Mouse (Mus musculus) bone marrow, adult 2 months (tissue): ENCODE data around the gene Slc30a2. TPM values are rescaled to one million over a fixed set of nuclear protein-coding genes. Genes with fewer than 3 reads are reported as not detected.

Source experiments
- H3K27ac ChIP-seq: fragments of 200-500 bp; 2 replicates; pipeline ENCODE4 v1.5.1; 2012; ENCODE audit warnings: low read depth, mild to moderate bottlenecking, control low read depth, inconsistent platforms, low read length; ENCODE audit not compliant: control insufficient read depth, poor library complexity, insufficient read depth
- H3K4me1 ChIP-seq: fragments of 200-500 bp; 2 replicates; pipeline ENCODE4 v1.6.1; 2011; ENCODE audit warnings: low read length; ENCODE audit not compliant: control insufficient read depth, insufficient read depth
- H3K4me3 ChIP-seq: fragments of 200-500 bp; replicated peaks from 2 replicates; pipeline ENCODE3; 2011; ENCODE audit warnings: mild to moderate bottlenecking, low read depth, low read length, control low read depth; ENCODE audit not compliant: control insufficient read depth
- CTCF ChIP-seq: fragments of 200-500 bp; IDR thresholded peaks from 2 replicates; pipeline ENCODE4 v1.5.1; 2011; ENCODE audit warnings: low read length, control low read depth; ENCODE audit not compliant: control insufficient read depth, insufficient read depth
- POLR2A ChIP-seq: fragments of 200-500 bp; IDR thresholded peaks from 2 replicates; pipeline ENCODE4 v1.6.1; 2011; ENCODE audit warnings: low read depth, mild to moderate bottlenecking, control low read depth, low read length, borderline replicate concordance; ENCODE audit not compliant: control insufficient read depth
- WGBS: fragments of 180-500 bp; shearing (Covaris S2); methylation state at CpG from one replicate; pipeline ENCODE4 v1.1.7; 2018; 5-methylcytosine and 5-hydroxymethylcytosine counted together
- polyA plus RNA-seq: library from polyadenylated mRNA; stranded (reverse); fragments of >200 nt; gene quantifications from 2 replicates; pipeline ENCODE4 v1.2.4, GENCODE M21; 2011; ENCODE audit warnings: low replicate concordance; ENCODE audit not compliant: missing spikeins, insufficient read depth, insufficient read length

The Slc30a2 gene
- polyA plus RNA-seq, 1 experiment: 4.0 TPM

GRCm38 (mm10) chr4:134392595-134392994, 49.6 kb downstream of the Slc30a2 start:
- WGBS: 25% methylated on average over 8 of the region's 8 CpGs
- TF ChIP-seq CTCF: no peak
- TF ChIP-seq POLR2A: no peak
- H3K4me1 ChIP-seq: no peaks in the 10 kb centered on the region; the same call in 1 of the 2 replicates
- H3K27ac ChIP-seq: no peak overlapping the region
- no peak overlapping the region for H3K4me3 ChIP-seq

GRCm38 (mm10) chr4:134393026-134393425, 50.0 kb downstream of the Slc30a2 start:
- 45% methylated on average over 12 of the region's 12 CpGs for WGBS
- TF ChIP-seq POLR2A (no peak), CTCF (no peak)
- H3K27ac ChIP-seq: no peak overlapping the region
- peaks cover 2% of the 10 kb centered on the region; the same call in 1 of the 2 replicates for H3K4me1 ChIP-seq
- H3K4me3 ChIP-seq: no peak overlapping the region

GRCm38 (mm10) chr4:134395142-134395541, 52.2 kb downstream of the Slc30a2 start:
- no peak for TF ChIP-seq CTCF
- no peak for TF ChIP-seq POLR2A
- Histone ChIP-seq H3K27ac (no peak overlapping the region), H3K4me1 (peaks cover 3% of the 10 kb centered on the region; the same call in 1 of the 2 replicates), H3K4me3 (no peak overlapping the region)
- WGBS: 88% methylated on average over 7 of the region's 7 CpGs

GRCm38 (mm10) chr4:134395977-134396825, 53.2 kb downstream of the Slc30a2 start, which contains the start of gene Pafah2:
Gene Pafah2 (plus strand): TSS chr4:134396320.
- under 1% methylated on average over 31 of the region's 31 CpGs for WGBS
- TF ChIP-seq CTCF: peak; percentile 96
- TF ChIP-seq POLR2A: peak; percentile 21; the same call in 1 of the 2 replicates
- Histone ChIP-seq H3K27ac (peak within 1 kb of the TSS; percentile 42), H3K4me1 (peaks cover 5% of the 10 kb centered on the region; the same call in 1 of the 2 replicates), H3K4me3 (peak within 1 kb of the TSS; percentile 60)

- no peak overlapping the region for H3K4me3 ChIP-seq
- peak overlapping the region; percentile 12; the same call in 1 of the 2 replicates for H3K27ac ChIP-seq
- no peak for TF ChIP-seq CTCF
- no peak for TF ChIP-seq POLR2A
- WGBS: 20% methylated on average over 7 of the region's 7 CpGs
- peaks cover 9% of the 10 kb centered on the region for H3K4me1 ChIP-seq
These were observed 54.1 kb downstream of the Slc30a2 start for GRCm38 (mm10) chr4:134397121-134397520.

- no peak overlapping the region for H3K27ac ChIP-seq
- 82% methylated on average over 9 of the region's 9 CpGs for WGBS
- TF ChIP-seq POLR2A (no peak), CTCF (no peak)
- H3K4me1 ChIP-seq: peaks cover 12% of the 10 kb centered on the region
- H3K4me3 ChIP-seq: peak overlapping the region; percentile 44
These were observed 54.8 kb downstream of the Slc30a2 start for GRCm38 (mm10) chr4:134397732-134398131.

GRCm38 (mm10) chr4:134400206-134400605, 57.2 kb downstream of the Slc30a2 start:
- Histone ChIP-seq H3K27ac (no peak overlapping the region), H3K4me3 (no peak overlapping the region), H3K4me1 (peaks cover 12% of the 10 kb centered on the region)
- TF ChIP-seq POLR2A: no peak
- no peak for TF ChIP-seq CTCF
- 34% methylated on average over 5 of the region's 5 CpGs for WGBS

- H3K4me3 ChIP-seq: peak overlapping the region; percentile 33
- H3K27ac ChIP-seq: no peak overlapping the region
- under 1% methylated on average over 19 of the region's 19 CpGs for WGBS
- H3K4me1 ChIP-seq: peaks cover 12% of the 10 kb centered on the region
- no peak for TF ChIP-seq CTCF
- no peak for TF ChIP-seq POLR2A
These were observed 58.2 kb downstream of the Slc30a2 start for GRCm38 (mm10) chr4:134401181-134401661.
